Mouse (Mus musculus): ENCODE results near the gene Plpp2.

Plpp2 gene

GRCm38 (mm10) chr10:79548971-79549723 is 15.6 kb upstream of the Plpp2 start:
- DNase-seq (ENCODE audit: low spot score), result no peak

DNA sequence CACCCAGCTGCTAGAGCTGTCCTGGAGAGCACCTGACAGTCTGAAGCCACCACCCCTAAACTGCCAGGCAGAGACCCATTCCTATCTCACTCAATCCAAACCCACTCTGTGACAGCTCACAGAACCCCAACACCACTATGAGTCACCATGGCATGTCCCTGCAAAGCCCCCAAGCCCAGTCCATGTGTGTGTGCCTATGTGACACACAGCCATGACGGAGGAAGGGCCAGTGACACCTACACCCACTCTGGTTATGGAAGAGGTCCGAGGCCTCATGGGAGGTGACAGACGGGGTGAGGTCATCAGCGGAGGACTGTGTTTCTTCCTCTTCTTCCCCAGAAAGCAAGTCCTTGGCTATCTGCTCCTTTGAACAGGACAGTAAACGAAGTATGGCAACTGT is 14.9 kb upstream of the Plpp2 start:
- no peak for DNase-seq (ENCODE audit: low spot score)

DNA sequence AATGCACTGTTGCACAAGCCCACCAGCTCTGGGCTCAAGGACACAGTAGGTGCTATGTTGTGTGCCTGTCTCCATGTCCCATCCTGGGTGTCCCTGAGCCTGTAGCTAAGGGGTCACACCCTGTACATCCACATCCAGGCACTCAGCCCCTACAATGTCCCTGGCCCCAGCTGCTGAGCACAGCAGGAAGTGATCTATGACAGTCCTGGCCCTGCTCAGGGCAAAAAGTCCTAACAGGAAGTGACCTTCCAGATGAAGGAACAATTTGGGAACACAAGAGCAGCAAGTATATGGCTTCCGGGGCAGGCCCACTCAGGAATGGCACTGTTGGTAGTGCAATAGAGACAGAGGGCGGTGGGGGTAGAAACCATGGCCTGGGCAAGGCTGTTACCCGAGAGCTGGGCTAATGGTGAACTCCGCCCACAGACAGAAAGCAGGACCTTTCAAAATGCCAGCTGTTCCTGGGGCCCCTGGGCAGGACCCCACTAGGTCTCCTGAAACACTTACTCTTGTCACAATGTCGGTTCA is 13.6 kb upstream of the Plpp2 start:
- no peak for DNase-seq (ENCODE audit: low spot score)

GRCm38 (mm10) chr10:79546483-79546882 is 12.9 kb upstream of the Plpp2 start:
- DNase-seq (ENCODE audit: low spot score), result no peak

DNA sequence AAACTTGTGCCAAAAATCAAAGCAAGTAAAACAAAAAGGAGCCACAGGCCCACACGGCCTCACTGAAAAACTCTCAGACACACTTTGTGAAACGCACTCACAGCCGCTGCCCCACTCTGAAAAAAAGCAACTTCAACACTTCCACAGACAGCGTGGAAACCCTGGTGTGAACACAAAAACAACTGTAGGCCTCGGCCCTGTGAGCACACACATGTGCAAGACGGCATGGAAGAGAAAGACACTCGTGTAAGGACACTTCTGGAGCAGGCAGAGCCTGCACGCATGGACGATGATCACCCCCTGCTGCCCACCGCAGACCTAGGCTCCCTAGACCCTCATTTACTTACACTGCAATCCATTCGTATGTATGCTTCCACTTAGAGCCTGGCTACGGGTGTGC is 12.3 kb upstream of the Plpp2 start:
- no peak for DNase-seq (ENCODE audit: low spot score)

DNA sequence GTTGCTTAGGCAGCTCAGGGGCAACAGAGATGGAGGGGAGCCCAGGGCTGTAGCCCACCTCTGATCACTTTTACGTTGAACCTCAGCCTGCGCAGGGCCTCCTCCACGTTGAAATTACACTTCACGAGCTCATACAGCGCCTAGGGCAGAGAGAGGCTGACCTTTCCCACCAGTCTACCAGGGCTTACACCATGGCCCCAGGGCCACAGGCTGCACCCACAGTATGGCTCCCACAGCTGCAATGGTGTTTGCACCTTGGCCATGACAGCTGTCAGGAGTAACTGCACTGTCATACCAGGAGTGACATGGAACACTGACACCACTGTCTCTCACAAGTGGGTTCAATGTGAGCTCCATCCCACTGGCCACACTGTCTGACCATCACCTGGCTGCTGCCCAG is 11.0 kb upstream of the Plpp2 start:
- no peak for DNase-seq (ENCODE audit: low spot score)

DNA sequence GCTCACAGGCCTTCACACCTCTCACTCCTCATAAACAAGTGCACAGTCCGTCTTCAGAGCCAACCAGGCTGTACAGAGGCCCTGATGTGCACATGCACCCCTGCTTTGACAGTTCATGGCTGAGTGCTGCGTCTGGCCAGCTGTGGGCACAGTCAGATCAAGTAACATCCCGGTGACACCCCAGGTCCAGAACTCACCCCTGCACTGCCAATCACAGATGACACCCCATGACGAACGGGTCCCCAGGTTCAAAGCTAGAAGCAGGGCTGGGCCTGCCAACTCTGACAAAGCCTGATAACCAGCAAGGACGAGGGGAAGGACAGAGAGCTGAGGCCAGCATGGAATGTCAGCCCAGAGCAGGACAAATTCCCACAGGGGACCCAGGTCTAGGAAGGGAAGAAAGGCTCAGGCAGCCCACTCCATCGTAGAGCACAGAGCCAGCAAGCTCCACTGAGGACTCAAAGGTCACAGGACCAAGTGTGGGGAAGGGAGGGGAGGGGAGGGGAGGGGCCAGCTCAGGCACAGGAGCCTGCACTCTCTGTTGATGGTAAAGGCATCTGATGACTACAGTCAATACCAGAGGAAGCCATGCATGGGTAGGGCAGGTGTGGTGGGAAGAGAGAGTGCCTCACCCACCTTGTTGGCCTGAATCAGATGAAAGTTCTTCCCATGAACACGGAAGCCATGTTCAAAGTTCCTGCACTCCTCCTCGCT is 10.4 kb upstream of the Plpp2 start:
- no peak for DNase-seq (ENCODE audit: low spot score)

GRCm38 (mm10) chr10:79542171-79542570 is 8.6 kb upstream of the Plpp2 start:
- DNase-seq (ENCODE audit: low spot score), result no peak

DNA sequence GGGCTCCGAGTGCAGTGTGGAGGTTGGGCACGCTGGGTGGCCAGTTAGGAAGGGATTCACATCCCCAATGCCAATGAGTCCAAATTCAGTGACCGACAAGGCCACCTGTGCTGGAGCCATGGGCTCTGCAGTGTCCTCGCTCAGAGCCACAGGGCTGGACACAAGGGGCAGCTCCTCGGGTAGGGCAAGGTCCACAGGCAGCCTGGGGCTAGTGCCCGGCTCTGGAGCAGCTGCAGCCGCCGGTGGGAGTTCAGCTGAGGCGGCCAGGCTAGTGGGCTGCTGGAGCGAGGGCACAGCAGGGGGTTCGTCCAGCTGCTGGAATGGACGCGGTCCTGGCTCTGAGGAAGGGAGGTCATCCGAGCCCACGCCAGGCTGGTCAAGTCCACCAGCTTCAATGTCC is 7.9 kb upstream of the Plpp2 start:
- no peak for DNase-seq (ENCODE audit: low spot score)

- DNase-seq (ENCODE audit: low spot score), result no peak
Measured at GRCm38 (mm10) chr10:79540746-79541145, 7.2 kb upstream of the Plpp2 start.

DNA sequence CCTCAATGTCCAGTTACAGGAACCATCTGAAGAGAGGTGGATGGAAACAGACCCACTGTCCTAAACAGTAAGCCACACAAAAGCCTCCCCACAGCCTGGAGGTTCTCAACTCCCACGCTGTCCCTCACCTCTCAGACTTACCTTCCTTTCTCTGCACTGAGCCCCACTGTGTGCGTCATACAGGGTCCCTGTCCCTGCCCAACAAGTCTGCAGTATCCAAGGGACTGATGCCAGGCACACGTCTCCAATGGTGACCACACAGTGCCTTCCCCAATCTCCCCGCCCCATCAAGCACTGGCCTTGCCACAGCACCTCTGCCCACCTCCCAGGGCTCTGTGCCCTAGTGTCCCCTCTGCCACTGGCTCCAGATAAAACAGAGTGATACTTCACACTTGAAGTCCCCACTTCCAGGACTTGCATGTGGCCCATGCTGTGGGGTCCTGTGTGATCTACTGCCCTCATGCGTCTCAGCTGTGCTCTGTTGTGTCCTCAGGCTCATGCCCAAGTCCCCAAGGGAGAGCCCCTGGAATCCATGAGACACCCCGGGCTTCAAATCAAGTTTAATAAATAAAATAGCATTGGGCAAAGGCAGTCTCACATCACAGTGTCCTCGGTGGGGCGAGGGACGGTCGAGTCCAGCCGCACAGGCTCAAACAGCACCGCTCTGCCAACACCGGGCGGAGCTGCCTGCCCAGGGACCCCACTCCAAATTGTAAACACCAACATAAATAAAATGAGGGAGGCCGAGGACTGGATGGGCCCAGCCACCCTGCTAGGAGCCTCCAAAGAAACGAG is 6.3 kb upstream of the Plpp2 start:
- DNase-seq (ENCODE audit: low spot score), result no peak

GRCm38 (mm10) chr10:79538873-79539272 is 5.3 kb upstream of the Plpp2 start:
- no peak for DNase-seq (ENCODE audit: low spot score)

- no peak for DNase-seq (ENCODE audit: low spot score)
Measured at GRCm38 (mm10) chr10:79538323-79538722, 4.7 kb upstream of the Plpp2 start.

GRCm38 (mm10) chr10:79537781-79538180 is 4.2 kb upstream of the Plpp2 start:
- DNase-seq (ENCODE audit: low spot score), result no peak

- DNase-seq (ENCODE audit: low spot score), result no peak
Measured at GRCm38 (mm10) chr10:79537271-79537670, 3.7 kb upstream of the Plpp2 start.

GRCm38 (mm10) chr10:79536461-79537080 is 3.0 kb upstream of the Plpp2 start:
- no peak for DNase-seq (ENCODE audit: low spot score)

- DNase-seq (ENCODE audit: low spot score), result no peak
Measured at GRCm38 (mm10) chr10:79535431-79535830, 1.8 kb upstream of the Plpp2 start.

GRCm38 (mm10) chr10:79534426-79534825 is 830 bp upstream of the Plpp2 start:
- no peak for DNase-seq (ENCODE audit: low spot score)

- no peak for DNase-seq (ENCODE audit: low spot score)
Measured at GRCm38 (mm10) chr10:79532678-79533077, 918 bp downstream of the Plpp2 start.

GRCm38 (mm10) chr10:79531593-79531992 is 2.0 kb downstream of the Plpp2 start:
- no peak for DNase-seq (ENCODE audit: low spot score)

DNA sequence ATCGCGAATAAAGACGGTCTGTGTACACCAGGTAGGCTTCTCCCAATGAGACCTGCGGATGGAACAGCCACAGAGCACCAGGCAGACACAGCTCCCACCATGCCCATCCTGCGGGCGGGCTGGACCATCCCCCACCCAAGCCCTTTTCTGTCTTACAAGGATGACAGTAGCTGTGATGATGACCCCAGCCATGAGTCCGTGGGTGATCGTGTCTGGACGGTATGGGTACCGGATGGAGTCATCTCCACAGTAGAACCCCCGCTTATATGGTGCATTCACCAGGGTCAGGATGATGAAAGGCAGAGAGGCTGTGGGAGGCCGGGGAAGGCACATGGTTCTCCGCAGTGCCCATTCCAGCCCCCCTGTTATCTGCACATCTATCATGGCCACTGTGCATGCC is 2.9 kb downstream of the Plpp2 start:
- no peak for DNase-seq (ENCODE audit: low spot score)

- no peak for DNase-seq (ENCODE audit: low spot score)
Measured at GRCm38 (mm10) chr10:79530241-79530640, 3.4 kb downstream of the Plpp2 start.

Data from retina, embryonic 14.5 days (tissue).